Mouse (Mus musculus) bone marrow macrophage, adult 2 months (primary cell): ENCODE data around the gene Gna12.

Experiments
- CTCF ChIP-seq: IDR thresholded peaks from 2 replicates; pipeline ENCODE4 v1.5.1; 2012; ENCODE audit warnings: low read depth, mild to moderate bottlenecking, low read length, moderate library complexity
- POLR2A ChIP-seq: IDR thresholded peaks from 2 replicates; pipeline ENCODE4 v1.6.1; 2012; ENCODE audit warnings: mild to moderate bottlenecking, low read depth, low read length, borderline replicate concordance

GRCm38 (mm10) chr5:140798775-140799174, 31.5 kb downstream of the Gna12 start:
- TF ChIP-seq CTCF = no peak
- TF ChIP-seq POLR2A = no peak
